Mouse (Mus musculus): ENCODE results near the gene Srsf6. TPM values are rescaled to one million over a fixed set of nuclear protein-coding genes. Genes with fewer than 3 reads are reported as not detected.
A peak's percentile ranks its signal among the peaks of the same experiment; 100 is the strongest.

Gene Srsf6
- polyA plus RNA-seq, 1 experiment, result 46.1 TPM

DNA sequence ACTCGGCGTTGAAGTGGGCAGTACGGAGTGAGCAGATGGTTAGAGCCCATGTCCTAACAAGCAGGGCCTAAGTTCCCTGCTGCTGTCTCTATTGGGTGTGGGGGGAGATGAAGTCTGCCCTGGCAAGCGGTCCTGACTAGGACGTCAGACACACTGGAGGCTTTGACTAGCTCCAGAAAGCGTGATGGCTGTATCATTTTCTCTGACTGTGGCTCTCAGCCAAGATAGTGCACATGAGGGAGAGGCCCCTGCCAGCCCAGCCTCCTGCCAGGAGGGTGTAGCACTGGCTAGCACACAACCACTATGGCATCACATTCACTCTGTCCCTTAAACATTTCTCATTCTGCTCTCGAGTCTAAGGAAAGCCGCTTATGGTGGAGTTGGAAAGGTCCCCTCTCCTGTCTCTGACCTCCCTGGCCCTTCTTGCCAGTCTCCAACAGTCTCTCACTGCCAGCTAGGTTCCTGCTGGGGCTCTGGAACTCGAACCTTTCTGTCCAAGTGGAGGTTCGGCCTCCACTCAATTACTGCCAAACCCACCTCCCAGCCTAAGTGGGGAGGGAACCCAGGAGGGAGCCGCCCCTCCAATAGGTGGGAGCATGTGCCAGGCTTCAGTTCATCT, 43.9 kb downstream of the Srsf6 start:
- TF ChIP-seq CTCF (IDR thresholded peaks at IDR 0.05; ENCODE audit: extremely low read depth, insufficient read length, insufficient replicate concordance, low read depth, low read length) (no peak), POLR2A (IDR thresholded peaks at IDR 0.05; ENCODE audit: low read depth, low read length) (no peak)
- H3K27ac ChIP-seq (ENCODE audit: insufficient read depth, low read depth, low read length), result no peak overlapping the region

DNA sequence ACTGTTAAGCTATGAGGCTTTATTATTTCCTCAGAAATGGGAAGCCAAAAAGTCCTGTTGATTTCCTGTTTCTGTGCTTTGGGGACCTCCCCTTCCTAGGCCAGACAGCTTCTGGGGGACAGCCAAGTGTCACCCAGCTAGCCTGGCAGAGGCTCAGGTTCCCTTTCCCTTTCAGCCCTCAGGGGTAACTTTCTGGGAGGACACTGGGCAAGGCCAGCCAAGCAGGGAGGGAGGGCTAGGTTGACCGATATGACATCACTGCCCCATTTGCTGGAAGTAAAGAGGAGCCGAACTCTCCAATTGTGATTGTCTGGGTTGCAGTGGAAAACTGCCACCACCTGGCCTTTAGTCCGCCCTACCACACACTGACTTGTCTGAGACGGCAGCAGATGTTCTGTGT, 44.7 kb downstream of the Srsf6 start:
- Histone ChIP-seq H3K4me3 (ENCODE audit: low read depth, low read length) (no peak overlapping the region), H3K27ac (ENCODE audit: insufficient read depth, low read depth, low read length) (no peak overlapping the region), H3K4me1 (ENCODE audit: control insufficient read depth, insufficient read depth, insufficient read length, low read length) (no peaks in the 10 kb centered on the region; the same call in 1 of the 2 replicates), H3K27me3 (ENCODE audit: control insufficient read depth, insufficient read depth, low read length) (no peaks in the 10 kb centered on the region), H3K36me3 (ENCODE audit: control insufficient read depth, insufficient read depth, low read length) (no peaks in the 10 kb centered on the region)
- 68% methylated on average over 4 of the region's 4 CpGs for WGBS
- TF ChIP-seq POLR2A (IDR thresholded peaks at IDR 0.05; ENCODE audit: low read depth, low read length) (no peak; the same call in 1 of the 2 replicates), CTCF (IDR thresholded peaks at IDR 0.05; ENCODE audit: extremely low read depth, insufficient read length, insufficient replicate concordance, low read depth, low read length) (no peak)

More for the DNA sequence above, 43.9 kb downstream of the Srsf6 start:
- Histone ChIP-seq H3K4me3 (ENCODE audit: low read depth, low read length) (no peak overlapping the region), H3K4me1 (ENCODE audit: control insufficient read depth, insufficient read depth, insufficient read length, low read length) (no peaks in the 10 kb centered on the region; the same call in 1 of the 2 replicates), H3K27me3 (ENCODE audit: control insufficient read depth, insufficient read depth, low read length) (no peaks in the 10 kb centered on the region), H3K36me3 (ENCODE audit: control insufficient read depth, insufficient read depth, low read length) (no peaks in the 10 kb centered on the region)
- WGBS, result 74% methylated on average over 11 of the region's 11 CpGs

DNA sequence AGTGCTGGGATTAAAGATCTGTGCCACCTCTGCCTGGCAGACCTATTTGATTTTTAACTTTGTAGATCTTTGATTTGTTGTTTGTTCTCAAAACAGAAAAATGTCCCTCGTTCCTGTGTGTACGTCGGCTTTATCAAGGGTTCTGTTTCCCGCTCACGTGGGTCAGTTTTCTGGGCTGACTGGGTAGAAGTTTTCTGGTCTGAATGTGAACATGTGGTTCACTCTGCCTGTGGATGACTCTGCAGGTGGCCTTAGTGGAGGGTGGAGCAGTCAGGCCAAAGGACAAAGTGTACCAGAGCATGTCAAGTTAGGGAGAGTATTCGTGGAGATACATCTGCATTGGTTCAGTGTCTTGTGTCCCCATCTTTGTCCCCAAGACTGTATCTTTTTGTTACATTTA, 53.1 kb downstream of the Srsf6 start:
- Histone ChIP-seq H3K27me3 (ENCODE audit: control insufficient read depth, insufficient read depth, low read length) (no peaks in the 10 kb centered on the region), H3K27ac (ENCODE audit: insufficient read depth, low read depth, low read length) (peak overlapping the region; percentile 83; the same call in 1 of the 2 replicates), H3K4me3 (ENCODE audit: low read depth, low read length) (no peak overlapping the region), H3K36me3 (ENCODE audit: control insufficient read depth, insufficient read depth, low read length) (no peaks in the 10 kb centered on the region), H3K4me1 (ENCODE audit: control insufficient read depth, insufficient read depth, insufficient read length, low read length) (peaks cover 21% of the 10 kb centered on the region; the same call in 1 of the 2 replicates)
- WGBS, result 67% methylated on average over 6 of the region's 6 CpGs
- TF ChIP-seq CTCF (IDR thresholded peaks at IDR 0.05; ENCODE audit: extremely low read depth, insufficient read length, insufficient replicate concordance, low read depth, low read length), result no peak
- no peak for TF ChIP-seq POLR2A (IDR thresholded peaks at IDR 0.05; ENCODE audit: low read depth, low read length)

DNA sequence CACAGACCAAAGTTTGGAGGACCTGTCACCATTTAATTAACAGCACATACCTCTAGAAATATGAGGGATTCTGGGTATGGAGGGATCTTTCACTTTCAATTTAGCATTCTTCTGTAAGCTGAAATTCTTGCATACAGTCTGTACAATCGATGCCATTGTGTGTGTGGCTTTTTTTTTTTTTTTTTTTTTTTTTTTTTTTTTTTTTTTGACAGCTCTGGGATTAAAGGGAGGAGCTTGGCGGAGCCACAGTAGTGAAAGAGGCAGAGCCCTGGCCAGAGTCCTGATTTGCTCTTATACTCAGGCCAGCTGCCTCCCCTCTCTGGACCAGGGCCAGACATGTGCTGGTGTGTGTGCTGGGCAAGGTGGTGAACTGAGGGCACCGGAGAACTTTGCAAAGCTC, 54.6 kb downstream of the Srsf6 start:
- H3K27me3 ChIP-seq (ENCODE audit: control insufficient read depth, insufficient read depth, low read length), result no peaks in the 10 kb centered on the region
- no peak for TF ChIP-seq POLR2A (IDR thresholded peaks at IDR 0.05; ENCODE audit: low read depth, low read length)
- TF ChIP-seq CTCF (IDR thresholded peaks at IDR 0.05; ENCODE audit: extremely low read depth, insufficient read length, insufficient replicate concordance, low read depth, low read length), result no peak
- H3K4me1 ChIP-seq (ENCODE audit: control insufficient read depth, insufficient read depth, insufficient read length, low read length), result peaks cover 21% of the 10 kb centered on the region; the same call in 1 of the 2 replicates
- H3K36me3 ChIP-seq (ENCODE audit: control insufficient read depth, insufficient read depth, low read length), result no peaks in the 10 kb centered on the region
- no peak overlapping the region for H3K4me3 ChIP-seq (ENCODE audit: low read depth, low read length)
- H3K27ac ChIP-seq (ENCODE audit: insufficient read depth, low read depth, low read length), result no peak overlapping the region
- WGBS, result 9% methylated on average over 3 of the region's 3 CpGs

Other genes with a start within 250 kb of the Srsf6 start
- gene L3mbtl1, start 11.9 kb downstream of the Srsf6 start, polyA plus RNA-seq (2012; rRNA removed), result 0.03 TPM in 1 of 2 replicates, not detected in the other
- gene Sgk2, start 55.8 kb downstream of the Srsf6 start, polyA plus RNA-seq (2012; rRNA removed), result 8.1 and 11.5 TPM in 2 replicates
- 4.5 and 10.0 TPM in 2 replicates for gene Ift52, start 85.8 kb downstream of the Srsf6 start, polyA plus RNA-seq (2012; rRNA removed)
- 3.3 and 5.6 TPM in 2 replicates for gene Mybl2, start 123.2 kb downstream of the Srsf6 start, polyA plus RNA-seq (2012; rRNA removed)
- gene Gtsf1l, start 156.3 kb downstream of the Srsf6 start, polyA plus RNA-seq (2012; rRNA removed), result not detected in 2 replicates